Mouse (Mus musculus) heart, adult 2 months (tissue): ENCODE results near the gene Msantd2.

Source experiments
- CTCF ChIP-seq: fragments of 200-600 bp; IDR thresholded peaks from 2 replicates; pipeline ENCODE4 v1.8.1; 2022; ENCODE audit warnings: antibody characterized with exemption, mild to moderate bottlenecking, moderate library complexity
- EP300 ChIP-seq: fragments of 200-500 bp; IDR thresholded peaks from 2 replicates; pipeline ENCODE4 v1.6.1; 2011; ENCODE audit warnings: low read depth, low read length, control low read depth; ENCODE audit not compliant: insufficient read depth
- POLR2A ChIP-seq: fragments of 200-500 bp; IDR thresholded peaks from 2 replicates; pipeline ENCODE4 v1.6.1; 2011; ENCODE audit warnings: mild to moderate bottlenecking, low read depth, low read length, control low read depth; ENCODE audit not compliant: insufficient read depth

- TF ChIP-seq POLR2A (no peak), CTCF (no peak), EP300 (no peak)
Measured at GRCm38 (mm10) chr9:37517467-37517866, 28.3 kb downstream of the Msantd2 start.
